Mouse (Mus musculus) layer of hippocampus, adult 9-10 months (tissue): ENCODE measurements at regions not wholly inside any gene's neighbourhood (a gene's known extent, or its start where the extent isn't known, plus 50 kb on each side); places are given as distances from the start of the nearest gene placed in this dataset.

Experiments used
- DNase-seq: peaks from one replicate; pipeline ENCODE4 v3.0.0; 2022; ENCODE audit warnings: low spot score

DNA sequence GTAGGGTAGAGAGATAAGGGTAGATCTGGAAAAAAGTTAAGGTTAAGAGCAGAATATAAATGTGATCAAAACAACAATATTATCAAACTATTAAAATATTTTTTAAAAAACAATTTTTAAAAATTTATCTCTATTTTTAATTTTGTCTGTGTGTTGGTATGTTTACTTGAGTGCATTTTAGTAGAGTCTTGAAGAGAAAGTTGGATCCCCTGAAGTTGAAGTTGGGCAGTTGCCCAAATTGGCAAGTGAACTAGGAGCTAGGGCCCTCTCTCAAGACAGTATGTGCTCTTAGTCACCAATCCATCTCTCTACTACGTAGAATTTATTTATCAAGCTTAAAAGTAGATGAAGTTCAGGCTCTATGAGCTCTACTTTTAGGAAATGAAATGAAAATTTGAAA, 59.9 kb downstream of the Adamts1 start:
- DNase-seq = no peak

DNA sequence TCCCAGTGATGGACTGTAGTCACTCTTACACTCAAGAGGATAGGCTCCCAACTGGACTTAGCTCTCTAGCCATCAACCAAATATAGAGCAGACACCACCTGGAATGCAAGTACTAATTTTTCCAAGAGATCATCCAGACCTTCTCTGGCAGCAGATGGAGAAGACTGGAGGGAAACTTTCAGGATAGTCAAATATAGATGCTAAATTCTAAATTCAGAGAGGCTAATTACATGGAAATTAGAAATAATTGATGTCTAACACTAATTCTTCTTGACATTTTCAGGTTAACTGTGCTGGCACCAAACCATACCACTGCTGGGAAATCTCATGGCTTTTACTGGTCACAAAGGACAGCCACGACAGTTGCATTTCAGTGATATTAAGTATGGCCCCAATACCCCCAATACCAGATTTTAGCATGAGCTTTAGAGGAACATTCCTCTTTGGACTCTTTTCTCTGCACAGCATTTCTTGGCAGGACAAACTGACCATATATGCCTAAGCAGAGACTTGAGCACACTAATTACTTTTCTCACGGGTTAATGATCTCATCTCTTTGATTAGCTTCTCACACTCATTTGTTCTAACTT, 64.2 kb downstream of the Adamts1 start:
- DNase-seq = no peak

DNA sequence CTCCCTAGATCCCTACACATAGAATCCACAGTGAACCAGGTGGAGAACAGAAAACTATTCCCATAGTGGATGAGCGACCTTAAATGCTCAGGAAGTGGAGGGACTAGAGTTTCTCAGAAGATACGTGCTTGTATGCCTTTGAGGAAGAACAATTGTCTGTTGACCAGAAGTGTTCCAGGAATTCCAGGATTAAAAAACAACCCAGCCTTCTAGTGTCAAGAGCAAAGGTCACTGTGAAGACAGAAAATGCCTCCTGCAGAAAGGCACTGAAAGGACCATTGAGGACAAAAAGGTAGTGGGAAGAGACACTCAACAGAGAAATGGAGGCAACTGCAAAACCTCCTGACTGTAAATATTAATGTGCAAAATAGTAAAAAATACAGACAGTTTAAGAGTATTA, 74.9 kb downstream of the Adamts1 start:
- no peak for DNase-seq

DNA sequence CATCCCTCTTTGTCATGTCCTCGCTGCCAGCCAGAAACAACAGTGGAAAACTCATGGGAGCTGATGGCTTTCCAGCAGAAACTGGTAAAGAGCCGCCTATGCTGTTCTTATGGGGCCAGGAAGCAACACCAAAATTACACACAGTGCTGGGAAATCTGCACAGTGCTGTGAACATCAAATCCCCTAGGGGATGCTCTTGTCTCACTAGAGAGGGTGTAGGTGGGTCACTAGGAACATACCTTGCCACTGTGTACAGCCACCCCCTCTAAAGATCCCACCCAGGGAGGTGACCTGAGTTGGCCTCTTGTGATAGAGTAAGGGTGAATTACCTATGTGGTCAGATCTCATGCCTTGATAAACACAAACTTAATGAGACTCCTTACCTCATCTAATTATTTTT, 80.9 kb downstream of the Adamts1 start:
- no peak for DNase-seq

DNA sequence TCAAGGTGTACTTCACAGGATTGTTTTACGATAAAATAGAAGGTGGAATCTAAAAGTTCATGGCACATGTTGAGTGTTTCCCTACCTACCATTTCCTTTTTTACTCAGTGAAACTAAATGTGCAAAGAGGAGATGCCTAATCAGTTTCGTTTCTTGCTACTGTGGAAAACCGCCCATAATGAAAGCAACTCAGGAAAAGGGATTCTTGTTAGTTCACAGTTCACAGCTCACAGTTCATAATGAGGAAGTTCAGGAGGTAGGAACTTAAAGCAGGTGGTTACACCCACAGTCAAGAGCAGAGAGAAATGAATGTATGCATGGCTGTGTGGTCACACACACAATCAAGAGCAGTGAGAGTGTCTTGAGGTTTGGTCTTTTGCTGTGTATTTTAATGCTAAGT, 90.6 kb downstream of the Adamts1 start:
- DNase-seq = no peak

DNA sequence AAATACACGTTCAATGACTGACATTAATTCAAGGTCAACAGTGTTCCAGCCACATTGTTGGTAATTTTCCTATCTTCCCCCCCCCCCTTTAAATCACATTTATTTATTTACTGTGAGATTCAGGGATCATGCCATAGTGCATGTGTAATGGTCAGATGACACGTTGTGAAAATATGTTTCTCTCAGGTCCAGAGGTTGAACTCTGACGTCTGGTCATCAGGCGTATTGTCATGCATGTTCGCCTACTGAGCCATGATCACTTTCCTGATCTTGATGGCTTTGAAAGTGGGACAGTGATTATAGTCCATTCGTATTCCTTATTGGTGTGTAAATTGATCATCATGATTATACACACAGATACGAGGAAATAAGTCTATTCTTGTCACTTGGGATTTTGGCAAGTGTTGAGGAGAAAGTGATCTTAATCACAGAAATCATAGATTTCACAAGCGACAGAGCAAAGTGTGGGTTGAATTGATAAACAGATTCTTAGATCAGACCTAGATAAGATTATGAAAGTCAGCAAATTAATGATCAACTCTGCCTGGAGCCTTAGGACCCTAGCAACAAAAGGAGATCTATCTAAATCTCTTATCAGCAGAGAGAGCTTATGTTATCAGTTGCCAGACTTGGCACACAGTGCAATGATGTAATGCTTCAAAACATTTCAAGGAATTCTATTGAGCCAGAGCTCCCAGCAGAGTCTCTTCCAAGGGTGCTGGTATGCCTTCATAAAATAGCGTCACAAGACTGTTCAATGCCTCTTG, 98.5 kb downstream of the Adamts1 start:
- DNase-seq = no peak

DNA sequence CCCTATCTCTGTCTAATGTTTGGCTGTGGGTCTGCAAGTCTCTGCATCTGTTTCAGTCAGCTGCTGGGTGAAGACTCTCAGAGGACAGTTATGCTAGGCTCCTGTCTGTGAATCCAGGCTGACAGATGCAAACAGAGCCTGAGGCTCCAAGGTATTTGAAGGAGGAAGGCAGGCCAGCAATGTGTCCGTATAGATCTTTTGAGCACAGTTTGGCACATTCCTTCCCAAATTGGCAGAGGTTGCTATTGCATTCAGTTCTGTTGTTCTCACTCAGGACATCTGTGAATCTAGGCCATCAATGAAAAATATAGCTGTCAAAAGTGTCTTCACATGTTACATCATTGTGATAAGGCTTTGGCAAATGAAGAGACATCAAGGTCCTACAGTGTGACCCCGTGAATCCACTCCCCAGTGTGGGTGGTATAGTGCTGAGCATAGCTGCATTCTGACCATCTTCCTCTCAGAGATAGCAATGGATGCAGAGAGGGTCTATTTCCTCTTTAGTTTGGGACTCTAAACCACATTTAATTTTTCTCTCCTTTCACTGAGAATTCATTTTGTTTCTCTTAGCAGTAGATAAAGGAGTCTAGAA, 99.9 kb downstream of the Adamts1 start:
- DNase-seq = no peak

DNA sequence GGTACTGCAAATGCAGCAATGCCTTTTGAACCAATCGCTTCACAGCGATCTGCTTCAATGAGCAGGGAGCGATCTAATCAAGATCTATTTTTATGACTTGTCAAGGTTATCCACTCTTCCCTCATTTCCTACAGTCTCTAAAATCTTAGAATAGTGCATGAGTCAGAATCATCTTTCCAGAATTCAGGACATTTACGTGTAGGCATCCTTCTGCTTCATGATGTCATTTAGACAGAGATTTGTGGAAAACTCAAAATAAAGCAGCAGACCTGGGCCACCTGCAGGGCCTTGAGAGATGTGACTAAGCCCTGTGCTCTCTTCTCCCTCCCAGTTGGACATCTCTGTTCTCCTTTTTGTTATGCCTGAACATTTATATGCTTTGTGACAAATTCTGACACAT, 103.6 kb downstream of the Adamts1 start:
- DNase-seq = no peak

DNA sequence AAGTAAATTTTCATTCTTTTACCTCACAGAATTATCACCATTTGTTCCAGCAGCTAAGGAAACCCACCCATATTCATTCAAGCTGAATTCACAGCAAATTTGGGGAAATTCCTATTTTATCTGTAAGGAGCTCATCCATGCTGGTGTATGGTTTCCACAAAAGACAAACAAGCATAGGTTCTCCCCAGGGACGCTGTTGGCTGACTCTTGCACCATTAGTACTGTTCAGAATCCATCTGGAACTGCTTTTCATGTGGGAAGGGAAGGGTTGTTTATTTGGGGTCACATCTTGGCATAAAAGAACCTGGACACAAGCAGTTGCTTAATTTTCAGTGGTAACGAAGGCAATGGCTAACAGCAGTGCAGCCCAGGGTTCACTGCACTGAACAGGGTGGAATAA, 120.2 kb downstream of the Adamts1 start:
- DNase-seq = no peak

DNA sequence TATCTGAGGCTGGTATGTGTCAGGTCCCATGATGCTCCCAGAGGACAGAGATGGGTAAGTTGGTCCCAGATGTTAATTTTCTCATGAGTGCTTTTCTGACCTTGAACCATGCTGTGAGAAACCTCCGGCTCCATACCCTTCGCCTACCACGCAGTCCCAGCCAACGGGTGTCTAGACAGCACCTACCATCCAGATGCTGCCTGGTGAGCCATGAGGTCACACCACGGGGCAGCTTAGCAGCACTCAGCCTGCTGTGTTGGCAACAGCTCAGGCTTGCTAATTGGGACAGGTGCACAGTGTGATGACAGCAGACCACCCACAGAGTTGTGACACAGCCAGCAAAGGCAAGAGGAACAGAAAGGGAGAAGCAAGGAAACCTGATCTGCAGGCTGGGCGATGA, 122.6 kb downstream of the Adamts1 start:
- no peak for DNase-seq

DNA sequence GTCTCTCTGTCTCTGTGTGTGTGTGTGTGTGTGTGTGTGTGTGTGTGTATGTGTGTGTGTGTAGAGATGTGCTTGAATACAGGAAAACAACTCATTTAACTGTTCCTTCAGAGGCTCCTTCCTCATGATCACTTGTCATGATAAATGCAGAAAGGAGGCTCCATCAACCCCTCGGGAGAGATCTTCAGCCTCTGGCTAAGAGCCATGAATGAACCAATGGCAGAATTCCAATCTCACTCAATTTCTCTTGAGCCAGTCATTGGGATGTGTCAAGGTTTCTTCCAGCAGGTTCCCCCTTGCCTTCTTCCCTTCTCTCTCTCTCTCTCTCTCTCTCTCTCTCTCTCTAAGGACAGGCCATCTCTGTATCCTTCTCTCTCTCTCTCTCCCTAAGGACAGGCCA, 124.1 kb downstream of the Adamts1 start:
- DNase-seq = no peak

DNA sequence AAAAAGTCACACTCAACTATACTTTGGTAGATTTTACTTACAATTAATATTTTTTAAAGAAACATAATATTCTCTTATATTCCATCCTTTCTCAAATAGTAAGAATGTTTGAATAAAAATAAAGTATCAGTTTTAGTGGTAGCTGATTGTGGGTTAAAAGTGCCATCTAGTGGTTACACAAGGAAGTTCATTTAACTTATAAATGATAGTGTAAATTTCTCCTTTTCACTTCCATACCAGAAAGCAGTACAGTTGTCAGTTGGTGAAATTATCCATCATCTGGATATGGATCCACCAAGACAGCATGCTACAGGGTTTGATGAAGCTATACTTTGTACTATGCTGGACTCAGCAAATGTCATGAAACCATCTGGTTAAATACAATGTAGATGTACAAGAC, 124.7 kb downstream of the Adamts1 start:
- peak; percentile 42 for DNase-seq

DNA sequence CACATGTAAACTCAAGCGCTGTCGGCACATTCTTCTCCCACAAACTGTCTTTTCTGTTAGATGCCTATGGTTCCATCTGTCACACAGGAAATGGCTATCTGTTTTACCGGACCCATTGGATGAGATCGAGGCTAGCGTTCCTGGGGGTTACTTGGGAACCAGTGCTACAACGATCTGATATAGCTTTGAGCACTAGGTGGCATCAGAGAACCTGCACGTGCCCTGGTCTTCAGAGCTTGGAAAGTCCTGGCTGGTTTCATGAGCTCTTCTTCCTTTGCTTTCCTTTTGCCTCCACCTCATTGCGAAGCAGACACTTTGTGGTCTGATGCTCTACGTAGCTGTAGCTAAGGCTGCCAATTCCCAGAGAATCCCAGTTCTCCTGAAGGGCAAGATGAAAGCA, 123.8 kb upstream of the Cyyr1 start:
- DNase-seq = peak; percentile 25

DNA sequence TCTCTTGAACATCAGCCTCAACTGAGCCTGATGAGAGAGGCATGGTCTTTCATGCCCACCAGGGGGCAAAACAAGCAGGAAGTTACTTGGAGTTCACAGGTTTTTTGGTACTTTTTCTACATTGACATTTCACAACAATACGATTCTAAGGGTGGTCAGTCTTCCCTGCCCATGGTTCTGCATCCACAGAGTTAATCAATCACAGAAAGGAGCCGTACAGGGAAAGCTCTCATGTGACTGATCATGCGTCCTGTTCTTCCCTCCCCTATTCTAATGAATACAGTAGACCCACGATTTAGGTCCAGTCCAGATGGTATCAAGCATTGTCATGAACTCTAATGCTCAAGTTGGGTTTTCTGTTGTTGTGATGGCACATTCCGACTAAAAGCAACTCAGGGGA, 115.6 kb upstream of the Cyyr1 start:
- no peak for DNase-seq

DNA sequence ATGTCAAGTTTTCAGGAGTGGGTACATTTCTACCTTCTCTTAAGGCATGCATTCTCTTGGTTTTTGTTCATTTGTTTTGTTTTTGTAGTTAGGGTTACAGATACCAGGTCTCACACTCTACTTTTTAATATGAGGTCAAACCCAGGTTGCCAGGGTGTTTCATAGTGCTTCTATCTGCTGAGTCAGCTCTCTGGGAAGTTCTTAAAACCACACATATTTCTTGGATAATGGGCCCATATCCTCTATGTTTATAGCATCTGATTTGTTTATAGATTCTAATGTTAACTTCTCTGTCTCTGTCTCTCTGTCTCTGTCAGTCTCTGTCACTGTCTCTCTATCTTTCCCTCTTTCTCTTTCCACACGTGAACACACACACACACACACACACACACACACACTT, 114.6 kb upstream of the Cyyr1 start:
- no peak for DNase-seq

DNA sequence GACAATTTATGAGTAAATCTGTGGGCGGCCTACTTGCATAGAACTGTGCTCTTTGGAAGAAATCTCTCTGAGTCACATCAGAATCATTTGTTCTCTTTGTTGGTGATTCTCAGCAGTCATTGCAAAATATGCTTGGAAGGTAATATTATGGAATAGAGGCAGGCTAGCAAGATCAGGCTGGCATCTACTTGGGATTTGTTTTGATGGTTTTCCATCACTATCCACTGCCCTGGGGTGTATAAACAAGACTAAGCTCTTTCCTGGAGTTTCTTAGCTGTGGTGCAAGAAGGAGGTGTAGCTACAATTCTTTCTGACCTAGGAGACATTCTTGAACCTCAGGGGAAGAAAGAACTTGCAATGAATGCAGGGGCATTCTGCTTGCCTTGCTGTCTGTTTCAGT, 96.3 kb upstream of the Cyyr1 start:
- DNase-seq = no peak

DNA sequence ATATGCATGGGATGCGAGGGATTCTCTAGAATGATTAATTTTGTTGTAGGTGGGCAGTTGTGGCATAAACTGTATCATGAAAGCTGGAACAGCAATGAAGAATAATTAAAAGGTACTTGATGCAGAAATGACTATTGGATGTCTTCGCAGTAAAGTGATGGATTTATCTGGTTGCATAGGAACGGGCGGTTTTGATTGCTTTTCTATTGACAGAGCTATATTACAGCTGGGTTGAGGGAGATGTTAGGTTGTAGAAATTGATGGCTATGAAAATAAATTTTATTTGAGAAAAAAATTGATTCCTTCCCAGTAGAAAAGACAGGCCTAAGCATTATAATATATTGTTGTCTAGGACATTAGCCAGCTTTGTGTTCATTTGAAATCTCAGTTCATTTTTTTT, 87.8 kb upstream of the Cyyr1 start:
- DNase-seq = no peak

DNA sequence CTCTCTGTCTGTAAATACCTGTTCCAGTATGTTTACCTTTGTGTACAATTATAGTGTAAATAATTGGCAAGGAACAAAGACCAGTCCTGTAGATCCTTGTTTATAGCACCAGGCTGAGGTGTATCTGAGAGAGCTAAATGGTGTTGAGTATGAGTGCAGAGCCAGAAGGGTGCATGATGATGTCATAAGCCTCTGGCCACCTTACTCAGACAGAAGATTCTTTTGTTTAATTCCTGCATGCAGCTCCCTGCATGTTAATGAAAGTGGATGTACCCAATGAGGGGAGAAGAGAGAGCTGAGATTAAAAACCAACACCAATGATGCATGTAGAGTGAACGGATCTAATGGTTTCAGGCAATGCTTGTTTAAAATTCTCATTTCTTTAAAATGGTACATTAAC, 83.9 kb upstream of the Cyyr1 start:
- no peak for DNase-seq

DNA sequence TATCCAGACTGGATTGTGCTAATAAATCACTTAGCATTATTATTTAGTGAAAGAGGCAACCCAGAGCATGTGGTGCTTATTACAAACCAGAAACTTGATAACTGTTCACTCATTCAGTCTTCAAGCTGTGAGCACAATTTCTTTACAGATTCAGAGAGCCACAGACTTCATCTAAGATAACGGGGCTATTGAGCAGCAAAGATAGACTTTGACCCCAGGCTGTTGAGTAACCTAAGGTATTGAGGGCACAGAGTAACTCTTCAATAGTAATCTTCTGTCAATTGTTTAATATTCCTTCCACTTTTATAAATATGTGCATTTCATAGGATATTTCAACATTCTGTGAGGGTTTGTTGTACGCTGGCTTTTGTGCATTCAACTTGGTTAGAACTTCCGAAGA, 76.5 kb upstream of the Cyyr1 start:
- no peak for DNase-seq

DNA sequence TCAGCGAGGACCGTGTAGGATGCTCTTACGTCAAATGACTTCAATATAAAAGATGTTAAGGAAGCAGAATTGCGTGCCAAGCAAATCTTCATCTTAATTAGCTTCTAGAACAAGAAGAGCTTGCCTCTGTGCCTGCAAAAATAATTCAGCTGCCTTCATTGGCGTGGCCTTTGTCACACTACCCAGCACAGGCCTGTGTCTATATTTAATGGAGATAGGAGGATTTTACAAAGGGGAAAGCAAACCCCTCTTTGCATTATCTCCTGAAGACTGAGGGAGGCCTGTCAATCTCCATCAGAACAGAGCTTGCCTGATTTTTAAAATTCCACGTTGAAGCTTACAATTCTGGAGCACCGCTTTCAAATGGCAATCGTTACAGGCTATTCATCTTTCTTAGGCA, 71.3 kb upstream of the Cyyr1 start:
- no peak for DNase-seq

DNA sequence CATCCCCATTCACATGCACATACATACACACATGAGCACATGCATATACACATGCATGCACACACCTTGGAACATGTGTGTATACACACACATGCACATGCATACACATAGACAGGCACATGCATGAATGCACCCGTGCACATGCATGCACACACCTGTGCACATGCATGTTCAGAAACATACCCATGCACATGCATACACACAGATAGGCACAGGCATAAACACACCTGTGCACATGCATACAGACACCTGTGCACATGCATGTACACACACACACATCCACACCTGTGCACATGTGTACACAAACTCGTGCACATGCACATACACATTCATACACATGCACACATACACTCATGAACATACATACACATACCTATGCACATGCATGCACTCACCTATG, 50.9 kb upstream of the Cyyr1 start:
- no peak for DNase-seq
